Comparison of ENCODE assay signal across 47 mouse cellular contexts in the genomic region with DNA sequence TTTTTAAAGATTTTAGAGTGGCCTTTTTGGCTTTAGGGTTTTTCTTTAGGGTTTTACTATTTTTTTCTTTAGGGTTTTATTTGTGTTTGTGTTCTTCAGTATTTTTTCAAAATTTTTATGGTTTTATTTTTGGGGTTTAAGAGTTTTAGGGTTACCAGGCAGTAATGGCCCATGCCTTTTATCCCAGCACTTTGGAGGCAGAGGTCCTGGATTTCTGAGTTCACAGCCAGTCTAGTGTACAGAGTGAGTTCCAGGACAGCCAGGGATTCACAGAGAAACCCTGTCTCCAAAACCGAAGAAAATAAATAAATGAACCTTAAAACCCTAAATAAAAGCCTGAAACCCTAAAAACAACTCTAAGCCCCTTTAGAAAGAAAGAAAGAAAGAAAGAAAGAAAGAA. TPM values are rescaled to one million over a fixed set of nuclear protein-coding genes. Genes with fewer than 3 reads are reported as not detected.
"Had no signal": no experiment of that assay in that cellular context is flagged by ENCODE, and none has a peak within 500 bp of the region (broad histone marks: within the 10 kb centered on the region; RNA-seq: fewer than 3 reads in every experiment).

No protein-coding gene starts in this region.

- H3K9me3 ChIP-seq: limb, embryonic 10.5 days; limb, embryonic 12.5 days; limb, embryonic 13.5 days; limb, embryonic 15.5 days; liver, embryonic 12.5 days; liver, embryonic 13.5 days; liver, embryonic 15.5 days; lung, embryonic 15.5 days; megakaryocyte, embryonic 14.5 days; midbrain, embryonic 10.5 days; midbrain, embryonic 12.5 days; midbrain, embryonic 15.5 days; neural tube, embryonic 12.5 days had no signal

- DNase-seq: left cerebral cortex, postnatal 4 days; liver; liver, embryonic 13.5 days; liver, postnatal 0 days; lung, adult 18-20 months; lung, adult 2 months; lung, embryonic 14.5 days; lung, postnatal 10 days; lung, postnatal 14 days; lung, postnatal 36 days; lung, postnatal 4 days; midbrain, embryonic 14.5 days had no signal

- H3K36me3 ChIP-seq: limb, embryonic 10.5 days; limb, embryonic 12.5 days; limb, embryonic 13.5 days; limb, embryonic 15.5 days; liver, embryonic 12.5 days; liver, embryonic 13.5 days; liver, embryonic 15.5 days; lung, embryonic 15.5 days; midbrain, embryonic 10.5 days; midbrain, embryonic 12.5 days; midbrain, embryonic 13.5 days; midbrain, embryonic 15.5 days; neural tube, embryonic 12.5 days; neural tube, embryonic 13.5 days had no signal

- H3K4me1 ChIP-seq: limb, embryonic 10.5 days; limb, embryonic 12.5 days; limb, embryonic 13.5 days; limb, embryonic 15.5 days; liver, embryonic 12.5 days; liver, embryonic 13.5 days; liver, embryonic 15.5 days; lung, embryonic 15.5 days; megakaryocyte, embryonic 14.5 days; midbrain, embryonic 10.5 days; midbrain, embryonic 12.5 days; midbrain, embryonic 13.5 days; midbrain, embryonic 15.5 days; neural tube, embryonic 12.5 days; neural tube, embryonic 13.5 days had no signal

- H3K27ac ChIP-seq: limb, embryonic 10.5 days; limb, embryonic 12.5 days; limb, embryonic 13.5 days; limb, embryonic 15.5 days; liver, embryonic 12.5 days; liver, embryonic 13.5 days; liver, embryonic 14.5 days; liver, embryonic 15.5 days; lung, embryonic 15.5 days; macrophage; midbrain, embryonic 10.5 days; midbrain, embryonic 12.5 days; midbrain, embryonic 13.5 days; midbrain, embryonic 15.5 days; neural tube, embryonic 12.5 days; neural tube, embryonic 13.5 days had no signal

- H3K27me3 ChIP-seq: limb, embryonic 12.5 days; limb, embryonic 13.5 days; limb, embryonic 15.5 days; liver, embryonic 12.5 days; liver, embryonic 13.5 days; liver, embryonic 15.5 days; lung, embryonic 15.5 days; megakaryocyte, embryonic 14.5 days; midbrain, embryonic 12.5 days; midbrain, embryonic 13.5 days; midbrain, embryonic 15.5 days; neural tube, embryonic 12.5 days; neural tube, embryonic 13.5 days had no signal

- H3K4me3 ChIP-seq: limb, embryonic 10.5 days; limb, embryonic 12.5 days; limb, embryonic 13.5 days; limb, embryonic 15.5 days; liver, embryonic 12.5 days; liver, embryonic 13.5 days; liver, embryonic 15.5 days; lung, embryonic 15.5 days; megakaryocyte, embryonic 14.5 days; midbrain, embryonic 10.5 days; midbrain, embryonic 12.5 days; midbrain, embryonic 13.5 days; midbrain, embryonic 15.5 days; myocyte; neural tube, embryonic 12.5 days; neural tube, embryonic 13.5 days had no signal

RNA-seq across cellular contexts. Expression of a gene that starts 34.5 kb away (rescaled TPM):
- total RNA-seq: left cerebral cortex, postnatal 14 days; left cerebral cortex, postnatal 25 days; left cerebral cortex, postnatal 36 days; left cerebral cortex, postnatal 4 days; liver, adult 2 months; megakaryocyte progenitor cell, adult 5-6 weeks; megakaryocyte, adult 5-6 weeks; megakaryocyte-erythroid progenitor cell, adult 5-6 weeks; midbrain, postnatal 0 days; monocyte, adult 5-6 weeks had no signal
- polyA plus RNA-seq: limb, embryonic 10.5 days; limb, embryonic 11.5 days; limb, embryonic 12.5 days; limb, embryonic 13.5 days; limb, embryonic 14.5 days; limb, embryonic 15.5 days; liver, adult 2 months; liver, embryonic 11.5 days; liver, embryonic 12.5 days; liver, embryonic 13.5 days; liver, embryonic 14.5 days; liver, embryonic 15.5 days; liver, embryonic 16.5 days; liver, postnatal 0 days; lung, adult 2 months; lung, embryonic 14.5 days; lung, embryonic 15.5 days; lung, embryonic 16.5 days; lung, postnatal 0 days; macrophage; midbrain, embryonic 10.5 days; midbrain, embryonic 11.5 days; midbrain, embryonic 12.5 days; midbrain, embryonic 13.5 days; midbrain, embryonic 14.5 days; midbrain, embryonic 15.5 days; midbrain, embryonic 16.5 days; midbrain, postnatal 0 days; myocyte; neural tube, embryonic 11.5 days; neural tube, embryonic 12.5 days; neural tube, embryonic 13.5 days had no signal
